Mouse (Mus musculus) small intestine, adult 2 months (tissue): Measurements from ENCODE around the gene Dcakd.

Experiments
- CTCF ChIP-seq: fragments of 200-500 bp; IDR thresholded peaks from 2 replicates; pipeline ENCODE4 v1.5.1; 2012; ENCODE audit warnings: low read depth, mild to moderate bottlenecking, control low read depth, inconsistent platforms, low read length, moderate library complexity, mixed read lengths; ENCODE audit not compliant: insufficient replicate concordance, insufficient read length; ENCODE audit errors: extremely low read depth
- POLR2A ChIP-seq: fragments of 200-500 bp; IDR thresholded peaks from 2 replicates; pipeline ENCODE4 v1.6.1; 2012; ENCODE audit warnings: low read depth, mild to moderate bottlenecking, control low read depth, inconsistent platforms, low read length, moderate library complexity

DNA sequence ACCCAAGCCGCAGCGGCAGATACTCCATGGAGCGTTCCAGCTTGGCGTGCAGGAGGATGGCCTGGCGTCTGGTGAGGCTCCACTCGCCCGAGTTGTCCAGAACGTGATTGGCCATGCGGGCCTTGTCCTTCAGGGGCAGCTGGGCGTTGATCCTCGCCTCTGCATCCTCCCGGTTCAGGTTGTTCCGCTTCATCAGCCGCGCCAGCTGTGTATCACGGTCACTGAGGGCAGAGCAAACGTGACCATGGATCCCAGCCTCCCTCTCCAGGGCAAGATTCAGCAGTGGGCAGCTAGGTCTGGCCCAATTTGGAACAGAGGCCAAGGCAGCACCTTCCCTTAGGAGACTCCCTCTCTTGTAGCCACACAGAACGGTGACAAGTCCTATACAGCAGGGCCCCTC, 33.2 kb downstream of the Dcakd start:
- no peak for TF ChIP-seq CTCF
- TF ChIP-seq POLR2A, result no peak
